Mouse (Mus musculus): ENCODE measurements around the gene Asap3.
A peak's percentile ranks its signal among the peaks of the same experiment; 100 is the strongest.

Gene Asap3

GRCm38 (mm10) chr4:136259916-136260315, 53.8 kb downstream of the Asap3 start:
- DNase-seq (ENCODE audit: low spot score), result no peak

DNA sequence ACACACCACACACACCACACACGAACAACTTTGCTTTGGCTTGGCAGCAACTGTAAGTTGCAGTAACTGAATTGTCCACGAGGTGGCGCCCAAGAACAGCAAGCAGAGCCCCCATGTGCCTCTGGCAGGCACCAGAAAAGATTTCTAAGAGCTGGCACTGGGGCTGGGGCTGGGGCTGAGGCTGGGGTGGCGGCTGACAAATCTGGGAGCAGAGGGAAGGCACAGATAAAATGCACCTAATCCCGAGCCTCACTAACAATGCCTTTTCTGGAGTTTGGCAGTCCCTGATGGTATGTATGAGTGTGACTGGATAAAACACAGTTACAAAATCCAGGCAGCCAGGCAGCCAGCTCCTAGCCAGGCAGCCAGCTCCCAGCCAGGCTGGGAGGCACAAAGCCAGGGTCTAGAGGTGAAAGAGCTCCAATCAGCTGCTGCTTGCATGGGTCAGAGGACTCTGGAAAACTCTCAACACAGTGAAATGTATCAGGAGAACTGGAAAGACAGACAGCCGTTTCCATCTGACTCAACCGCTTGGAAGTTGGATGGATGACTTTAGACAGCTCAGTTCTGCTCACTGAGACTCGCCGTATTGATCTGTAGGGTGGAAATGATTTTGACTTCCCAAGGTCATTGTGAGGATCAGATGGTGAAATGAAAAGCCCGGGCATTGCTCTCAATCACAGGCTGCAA, 54.5 kb downstream of the Asap3 start:
- peak; percentile 95 for DNase-seq (ENCODE audit: low spot score)

DNA sequence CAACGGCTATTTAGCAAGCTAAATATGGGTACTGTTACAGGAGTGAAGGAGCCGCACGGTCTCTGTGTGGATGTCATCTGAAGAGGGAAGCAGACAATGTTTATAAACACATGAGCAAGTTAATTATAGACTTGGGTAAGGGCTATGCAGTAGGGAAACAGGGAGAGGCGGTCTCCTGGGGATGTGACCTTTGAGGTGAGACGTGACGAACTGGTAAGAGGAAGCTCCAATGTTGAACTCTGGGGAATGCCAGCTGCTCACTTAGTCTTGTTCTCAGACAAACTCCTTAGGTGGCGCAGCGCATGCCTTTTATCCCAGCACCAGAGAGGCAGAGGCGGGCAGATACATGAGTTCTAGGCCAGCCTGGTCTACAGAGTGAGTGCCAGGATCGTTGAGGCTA, 55.7 kb downstream of the Asap3 start:
- DNase-seq (ENCODE audit: low spot score), result no peak

- no peak for DNase-seq (ENCODE audit: low spot score)
Observed at GRCm38 (mm10) chr4:136263555-136263954, 57.4 kb downstream of the Asap3 start.

GRCm38 (mm10) chr4:136266716-136267343, 60.7 kb downstream of the Asap3 start:
- no peak for DNase-seq (ENCODE audit: low spot score)

GRCm38 (mm10) chr4:136268912-136269311, 62.7 kb downstream of the Asap3 start:
- no peak for DNase-seq (ENCODE audit: low spot score)

GRCm38 (mm10) chr4:136270648-136271047, 64.5 kb downstream of the Asap3 start:
- no peak for DNase-seq (ENCODE audit: low spot score)

DNA sequence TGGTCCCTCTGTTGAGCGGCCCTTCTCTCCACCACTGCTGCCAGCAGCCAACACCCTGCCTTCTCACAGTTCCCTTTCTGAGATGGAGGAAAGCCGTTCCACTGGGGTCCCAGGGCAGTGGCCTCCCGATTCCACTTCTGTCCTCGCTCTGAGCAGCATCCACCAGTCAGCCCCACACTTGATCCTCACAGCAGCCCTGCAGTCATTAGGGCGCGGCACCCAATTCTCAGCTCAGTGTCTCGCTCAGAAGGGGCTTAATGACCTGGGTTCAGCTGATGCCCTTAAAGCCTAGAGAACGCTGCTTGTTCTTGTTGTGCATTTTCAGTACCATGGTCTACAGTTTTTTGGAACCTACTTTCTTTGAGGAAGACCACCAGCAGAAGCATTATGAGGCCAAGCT, 74.9 kb downstream of the Asap3 start:
- DNase-seq (ENCODE audit: low spot score), result no peak

DNA sequence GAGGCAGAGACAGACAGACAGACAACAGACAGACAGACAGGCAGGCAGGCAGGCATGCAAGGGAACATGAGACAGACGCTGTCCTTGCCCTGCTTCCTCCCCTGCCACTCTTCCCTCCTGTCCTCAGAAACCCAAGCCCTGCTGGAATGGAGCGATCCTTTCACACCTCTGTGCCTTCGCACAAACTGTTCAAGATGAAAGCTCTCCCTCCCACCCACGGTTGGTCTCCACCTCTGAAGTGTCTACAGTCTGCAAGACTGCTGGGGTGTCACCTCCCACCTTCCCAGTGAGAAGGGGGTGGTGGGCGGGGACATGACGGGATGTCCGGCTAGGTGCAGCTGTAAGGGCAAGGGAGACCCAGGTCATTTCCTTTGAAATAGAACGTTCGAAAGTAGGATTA, 75.4 kb downstream of the Asap3 start:
- DNase-seq (ENCODE audit: low spot score), result no peak

- no peak for DNase-seq (ENCODE audit: low spot score)
Observed at GRCm38 (mm10) chr4:136282621-136283480, 76.7 kb downstream of the Asap3 start.

- DNase-seq (ENCODE audit: low spot score), result no peak
Observed at GRCm38 (mm10) chr4:136283783-136284182, 77.6 kb downstream of the Asap3 start.

DNA sequence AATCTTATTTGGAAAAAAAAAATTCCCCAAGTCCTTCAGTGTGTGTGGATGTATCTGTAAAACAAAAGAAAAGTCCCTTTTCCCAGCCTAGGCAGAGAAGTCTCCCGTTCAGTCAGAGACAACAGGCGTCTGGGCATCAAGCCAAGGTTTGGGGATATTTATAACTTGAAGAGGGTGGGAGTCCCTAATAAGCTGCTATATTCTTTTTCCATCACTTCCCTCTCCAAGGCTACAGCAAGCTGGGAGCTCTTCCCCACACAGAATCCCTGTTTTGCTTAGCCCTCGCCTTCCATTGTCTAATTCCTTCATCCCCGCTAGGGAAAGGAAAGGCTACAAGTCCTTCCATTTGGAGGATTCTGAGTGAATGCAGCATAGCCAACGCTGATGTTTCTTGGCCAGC, 78.3 kb downstream of the Asap3 start, which contains the start of gene Zfp46:
TSS of gene Zfp46 (plus strand) at position 229 of the 400 bp plus-strand sequence.
- DNase-seq (ENCODE audit: low spot score), result peak; percentile 89

- DNase-seq (ENCODE audit: low spot score), result no peak
Observed at GRCm38 (mm10) chr4:136284891-136285290, 78.7 kb downstream of the Asap3 start.

DNA sequence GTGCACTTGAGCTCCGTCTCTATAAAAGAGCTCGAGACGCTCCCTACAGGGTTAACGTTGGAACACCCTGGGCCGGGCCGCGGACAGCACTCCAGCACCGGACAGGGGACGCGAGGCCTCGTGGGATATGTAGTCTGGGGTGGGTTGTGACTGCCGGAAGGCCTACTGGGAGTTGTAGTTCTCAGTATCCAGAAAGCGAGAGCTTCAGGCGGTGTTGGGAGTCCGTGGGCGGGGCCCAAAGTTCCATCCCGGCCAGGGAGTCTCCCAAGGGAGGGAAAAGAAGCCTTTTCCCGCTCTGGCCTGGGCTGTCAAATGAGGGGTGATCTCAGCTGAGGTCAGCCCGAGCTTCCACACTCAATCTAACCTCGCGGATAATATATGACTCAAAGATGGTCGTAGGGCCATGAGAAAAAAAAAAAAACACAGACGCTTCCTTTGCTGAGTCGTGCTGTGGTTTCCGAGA, 79.2 kb downstream of the Asap3 start:
- peak; percentile 93 for DNase-seq (ENCODE audit: low spot score)

GRCm38 (mm10) chr4:136285811-136286371, 79.7 kb downstream of the Asap3 start:
- DNase-seq (ENCODE audit: low spot score), result peak; percentile 95

GRCm38 (mm10) chr4:136289918-136290780, 84.0 kb downstream of the Asap3 start:
- DNase-seq (ENCODE audit: low spot score), result no peak

- DNase-seq (ENCODE audit: low spot score), result no peak
Observed at GRCm38 (mm10) chr4:136290781-136291595, 84.8 kb downstream of the Asap3 start.

GRCm38 (mm10) chr4:136291692-136292091, 85.5 kb downstream of the Asap3 start:
- no peak for DNase-seq (ENCODE audit: low spot score)
